Mouse (Mus musculus) embryo, embryonic 11 days (tissue): ENCODE measurements around the gene Acsl4.

Source experiments
- DNase-seq: peaks from one replicate; pipeline ENCODE4 v3.0.0-alpha.2; 2015

The Acsl4 gene

GRCm38 (mm10) chrX:142336207-142336606 lies 54.1 kb downstream of the Acsl4 start:
- no peak for DNase-seq

- DNase-seq = no peak
These were observed 54.8 kb downstream of the Acsl4 start for GRCm38 (mm10) chrX:142335502-142335901.

GRCm38 (mm10) chrX:142325760-142326159 lies 64.6 kb downstream of the Acsl4 start:
- peak; percentile 7 for DNase-seq

- peak; percentile 11 for DNase-seq
These were observed 74.2 kb downstream of the Acsl4 start for GRCm38 (mm10) chrX:142316106-142316505.

- no peak for DNase-seq
These were observed 75.1 kb downstream of the Acsl4 start for GRCm38 (mm10) chrX:142315270-142315669.

GRCm38 (mm10) chrX:142314307-142315024 lies 75.9 kb downstream of the Acsl4 start:
- DNase-seq = peak; percentile 76

- peak; percentile 14 for DNase-seq
These were observed 79.9 kb downstream of the Acsl4 start for GRCm38 (mm10) chrX:142310431-142310830.

- DNase-seq = peak; percentile 55
These were observed 84.3 kb downstream of the Acsl4 start, which contains the start of gene Kcne1l for GRCm38 (mm10) chrX:142305869-142306581. Gene Kcne1l, minus strand, starts transcription at chrX:142306294.

- peak; percentile 23 for DNase-seq
These were observed 85.1 kb downstream of the Acsl4 start for GRCm38 (mm10) chrX:142305010-142305868.

GRCm38 (mm10) chrX:142304592-142304991 lies 85.7 kb downstream of the Acsl4 start:
- no peak for DNase-seq

GRCm38 (mm10) chrX:142303456-142303855 lies 86.9 kb downstream of the Acsl4 start:
- DNase-seq = no peak

GRCm38 (mm10) chrX:142285905-142286304 lies 104.4 kb downstream of the Acsl4 start:
- DNase-seq = no peak

GRCm38 (mm10) chrX:142276573-142276972 lies 113.8 kb downstream of the Acsl4 start:
- DNase-seq = no peak

GRCm38 (mm10) chrX:142276031-142276430 lies 114.3 kb downstream of the Acsl4 start:
- DNase-seq = no peak
